Mouse (Mus musculus) cortical plate, adult 2 months (tissue): ENCODE results near the gene Dnah1. TPM values are rescaled to one million over a fixed set of nuclear protein-coding genes. Genes with fewer than 3 reads are reported as not detected.

Experiments used
- H3K27ac ChIP-seq: fragments of 200-500 bp; 2 replicates; pipeline ENCODE4 v1.5.1; 2012; ENCODE audit warnings: low read length, control low read depth, inconsistent platforms; ENCODE audit not compliant: insufficient read depth
- H3K4me1 ChIP-seq: fragments of 200-500 bp; 2 replicates; pipeline ENCODE4 v1.6.1; 2011; ENCODE audit warnings: low read length; ENCODE audit not compliant: control insufficient read depth, insufficient read depth
- H3K4me3 ChIP-seq: fragments of 200-500 bp; 2 replicates; pipeline ENCODE4 v1.5.1; 2011; ENCODE audit warnings: mild to moderate bottlenecking, low read length, control low read depth; ENCODE audit not compliant: insufficient read depth
- CTCF ChIP-seq: fragments of 200-500 bp; IDR thresholded peaks from 2 replicates; pipeline ENCODE4 v1.5.1; 2011; ENCODE audit warnings: mild to moderate bottlenecking, control low read depth, low read length; ENCODE audit not compliant: insufficient read depth; ENCODE audit errors: extremely low read depth
- POLR2A ChIP-seq: fragments of 200-500 bp; IDR thresholded peaks from 2 replicates; pipeline ENCODE4 v1.6.1; 2011; ENCODE audit warnings: mild to moderate bottlenecking, low read length, control low read depth; ENCODE audit not compliant: insufficient read depth; ENCODE audit errors: extremely low read depth
- polyA plus RNA-seq: library from polyadenylated mRNA; depleted of rRNA; stranded (reverse); fragments of >200 nt; gene quantifications from 2 replicates; pipeline ENCODE4 v1.2.3, GENCODE M21; 2012

Dnah1 gene
- polyA plus RNA-seq, 1 experiment: 6.0 TPM

DNA sequence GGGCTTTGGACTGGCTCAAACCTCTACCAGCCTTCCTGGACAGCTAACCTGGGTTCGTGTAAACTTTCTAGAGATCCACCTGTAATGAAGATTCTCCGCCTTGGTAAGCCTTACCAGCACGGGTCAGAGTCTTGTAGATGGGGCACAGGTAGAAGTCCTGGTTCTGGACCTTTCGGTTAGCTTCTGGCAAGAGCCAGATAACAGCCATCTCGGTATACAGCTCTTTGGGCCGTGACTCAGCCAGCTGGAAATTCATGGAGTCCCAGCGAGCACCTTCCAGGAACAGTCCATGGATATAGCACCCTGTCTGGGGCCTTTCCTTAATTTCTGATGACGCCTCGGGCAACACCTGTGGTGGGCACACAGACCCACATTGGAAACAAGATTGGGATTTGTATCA is 62.8 kb downstream of the Dnah1 start:
- no peaks in the 10 kb centered on the region for H3K4me1 ChIP-seq
- no peak overlapping the region for H3K4me3 ChIP-seq
- TF ChIP-seq POLR2A (no peak), CTCF (no peak)
- H3K27ac ChIP-seq: no peak overlapping the region

DNA sequence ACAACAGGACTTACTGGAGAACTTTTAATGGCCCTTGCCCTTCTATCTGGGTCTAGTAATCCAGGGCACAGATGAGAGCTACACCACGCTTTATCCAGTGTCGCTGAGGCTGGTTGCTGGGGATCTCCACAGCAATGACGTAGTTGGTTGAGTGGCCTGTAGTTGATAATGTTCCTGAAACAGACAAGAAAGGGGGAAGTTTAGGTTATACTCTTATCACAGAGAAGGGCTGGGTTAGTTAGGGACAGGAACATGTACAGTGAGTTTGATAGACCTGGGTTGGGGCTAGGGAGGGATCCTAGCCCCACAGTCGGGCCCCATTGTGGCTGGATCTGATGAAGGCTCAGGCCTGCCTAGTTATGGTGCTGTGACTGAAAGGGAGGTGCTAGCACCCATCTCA is 63.3 kb downstream of the Dnah1 start:
- TF ChIP-seq POLR2A: no peak
- TF ChIP-seq CTCF: no peak
- H3K4me1 ChIP-seq: no peaks in the 10 kb centered on the region
- H3K27ac ChIP-seq: no peak overlapping the region
- H3K4me3 ChIP-seq: no peak overlapping the region

DNA sequence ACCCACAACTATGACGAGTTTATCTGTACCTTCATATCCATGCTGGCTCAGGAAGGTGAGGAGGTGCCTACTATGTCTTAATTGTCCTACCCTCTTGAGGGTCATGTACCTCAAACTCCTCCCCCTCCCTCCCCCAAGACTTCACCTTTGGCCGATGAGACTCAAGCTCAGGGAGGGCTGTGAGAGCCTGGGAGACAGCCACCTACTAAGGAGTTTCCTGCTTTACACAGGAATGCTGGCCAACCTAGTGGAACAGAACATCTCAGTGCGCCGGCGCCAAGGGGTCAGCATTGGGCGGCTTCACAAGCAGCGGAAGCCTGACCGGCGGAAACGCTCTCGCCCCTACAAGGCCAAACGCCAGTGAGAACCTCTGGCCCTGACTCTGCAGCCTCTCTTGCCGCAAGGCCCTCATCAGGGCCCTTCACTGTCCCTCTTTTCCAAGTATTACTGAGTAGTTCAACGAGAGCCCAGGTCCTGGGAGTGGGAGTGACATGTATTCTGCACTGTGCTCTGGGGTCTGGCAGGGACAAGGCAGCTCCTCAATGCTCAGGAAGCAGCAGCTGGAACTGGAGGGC is 65.1 kb downstream of the Dnah1 start:
- Histone ChIP-seq H3K4me1 (no peaks in the 10 kb centered on the region), H3K27ac (no peak overlapping the region), H3K4me3 (no peak overlapping the region)
- no peak for TF ChIP-seq CTCF
- no peak for TF ChIP-seq POLR2A

DNA sequence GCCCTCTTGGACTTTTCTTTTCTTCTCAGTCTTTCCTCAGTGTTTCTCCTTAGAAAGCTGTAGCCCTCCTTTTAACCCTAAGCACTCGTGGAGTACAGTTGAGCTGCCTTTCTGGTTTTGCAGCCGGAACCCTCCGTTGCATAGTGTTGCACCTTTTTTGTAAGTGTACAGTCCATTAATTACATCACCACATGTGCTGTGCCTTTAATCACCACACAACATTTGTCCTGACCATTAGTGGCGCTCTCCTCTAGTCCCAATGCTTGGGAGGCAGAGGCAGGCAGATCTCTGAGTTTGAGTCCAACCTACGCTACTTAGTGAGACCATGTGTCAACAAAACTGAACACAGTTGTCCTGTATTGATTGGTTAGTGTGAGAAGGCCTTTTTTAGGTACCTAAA is 71.6 kb downstream of the Dnah1 start:
- H3K4me1 ChIP-seq: peaks cover 3% of the 10 kb centered on the region
- no peak overlapping the region for H3K27ac ChIP-seq
- TF ChIP-seq POLR2A (no peak), CTCF (no peak)
- H3K4me3 ChIP-seq: peak overlapping the region; percentile 98

DNA sequence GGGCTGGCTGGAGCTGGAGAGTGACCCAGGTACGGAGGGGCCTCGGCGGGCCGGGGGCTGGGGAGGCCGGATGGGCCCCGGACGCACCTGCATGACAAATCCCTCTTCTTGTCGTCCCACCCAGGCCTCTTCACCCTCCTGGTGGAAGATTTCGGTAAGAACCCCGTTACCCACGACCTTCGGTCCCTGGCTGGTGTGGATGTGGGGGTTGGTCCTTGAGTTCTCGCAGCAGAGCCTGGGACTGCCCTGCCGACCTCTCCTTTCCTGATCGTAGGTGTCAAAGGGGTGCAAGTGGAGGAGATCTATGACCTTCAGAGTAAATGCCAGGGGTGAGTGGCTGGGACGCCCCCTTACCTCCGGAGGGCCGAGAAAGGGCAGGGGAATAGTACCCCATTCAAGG is 72.1 kb downstream of the Dnah1 start:
- TF ChIP-seq POLR2A: no peak
- TF ChIP-seq CTCF: no peak
- Histone ChIP-seq H3K27ac (0 out of 2 replicates have a peak overlapping the region, but pooled peaks have one; percentile 40), H3K4me1 (peaks cover 3% of the 10 kb centered on the region), H3K4me3 (peak overlapping the region; percentile 98)

DNA sequence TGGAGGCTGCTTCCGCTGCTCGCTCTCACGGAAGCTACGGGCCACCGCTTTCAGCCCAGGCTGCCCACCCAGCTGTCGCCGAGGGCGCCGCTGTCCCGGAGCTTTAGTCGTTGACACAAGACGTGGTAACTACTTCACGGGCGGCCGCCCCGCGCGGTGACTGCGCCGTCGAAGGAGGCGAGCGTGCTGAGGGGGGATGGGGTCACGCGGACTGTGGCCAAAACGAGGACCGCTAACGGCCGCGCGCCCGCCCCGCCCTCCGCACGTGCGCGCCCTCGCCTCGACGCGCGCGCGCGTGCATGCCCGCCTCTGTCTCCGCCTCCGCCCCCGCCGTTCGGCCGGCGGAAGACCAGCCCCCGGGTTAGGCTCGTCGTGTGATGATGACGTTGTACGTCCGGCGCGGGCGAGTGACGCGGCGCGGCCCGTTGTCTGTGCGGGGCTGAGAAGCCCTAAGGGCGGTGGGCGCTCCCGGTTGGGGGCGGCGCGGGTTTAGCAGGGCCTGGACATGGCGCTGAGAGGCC is 72.6 kb downstream of the Dnah1 start, which contains the start of the genes Phf7 and Bap1:
Phf7 (minus strand) TSS at position 234 of the 521 bp plus-strand sequence.
Bap1 (plus strand) TSS at position 367 of the 521 bp plus-strand sequence.
- peak within 1 kb of the TSS; percentile 97 for H3K27ac ChIP-seq
- H3K4me1 ChIP-seq: peaks cover 3% of the 10 kb centered on the region
- TF ChIP-seq POLR2A (peak; percentile 40; the same call in 1 of the 2 replicates), CTCF (no peak)
- H3K4me3 ChIP-seq: peak within 1 kb of the TSS; percentile 98

DNA sequence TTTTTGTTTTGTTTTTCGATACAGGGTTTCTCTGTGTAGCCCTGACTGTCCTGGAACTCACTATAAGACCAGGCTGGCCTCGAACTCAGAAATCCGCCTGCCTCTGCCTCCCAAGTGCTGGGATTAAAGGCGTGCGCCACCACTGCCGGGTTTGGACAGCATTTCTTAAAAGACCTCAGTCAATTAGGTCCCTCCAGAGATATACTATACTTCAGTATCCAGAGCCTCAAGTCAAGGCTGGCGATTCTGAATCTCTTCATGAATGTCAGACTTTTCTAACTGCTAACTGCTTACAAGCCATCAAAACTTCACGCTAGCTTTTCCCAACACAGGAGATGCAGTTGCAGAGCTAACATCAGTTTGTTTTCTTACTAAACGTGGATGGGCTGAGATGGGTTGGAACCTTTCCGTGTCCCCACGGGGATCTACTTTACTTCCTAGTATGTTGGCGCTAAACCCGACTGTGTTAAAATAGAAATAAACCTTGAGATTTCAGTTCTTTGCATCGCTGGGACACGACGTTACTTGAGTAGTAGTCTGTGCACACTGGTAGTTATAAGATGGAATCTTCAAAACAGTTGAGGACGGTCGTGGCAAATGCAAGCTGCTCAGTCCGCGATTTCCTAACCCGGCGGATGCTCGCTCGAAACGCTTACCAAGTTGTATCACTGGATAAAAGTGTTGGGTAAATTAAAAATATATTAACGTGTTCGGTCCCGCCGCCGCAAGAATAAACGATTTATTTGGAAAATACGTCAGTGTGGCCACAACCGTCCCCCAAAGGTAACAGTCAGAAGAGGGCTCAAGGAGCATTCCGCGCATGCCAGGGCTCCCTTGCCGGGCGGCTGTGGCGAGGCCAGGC is 73.2 kb downstream of the Dnah1 start:
- Histone ChIP-seq H3K27ac (peak overlapping the region; percentile 97), H3K4me1 (peaks cover 3% of the 10 kb centered on the region), H3K4me3 (peak overlapping the region; percentile 98)
- TF ChIP-seq POLR2A (no peak), CTCF (no peak)

DNA sequence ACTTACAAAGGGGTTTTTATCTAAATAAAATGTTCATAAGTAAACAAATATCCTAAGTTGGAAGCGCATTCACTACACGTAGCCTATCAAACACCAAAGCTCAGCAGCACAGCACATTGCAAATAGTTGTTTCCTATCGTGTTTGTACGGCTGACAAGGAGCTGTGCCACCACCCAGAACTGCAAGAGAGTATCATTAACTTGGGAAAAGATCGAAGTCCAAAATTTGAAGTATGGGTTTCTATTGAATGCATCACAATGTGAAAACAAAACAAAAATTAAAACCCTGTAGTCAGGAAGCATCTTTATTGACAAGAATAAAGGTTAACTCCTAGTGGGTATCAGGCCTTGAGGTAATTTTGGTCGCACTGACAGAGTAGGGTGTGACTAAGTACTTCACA is 75.3 kb downstream of the Dnah1 start:
- TF ChIP-seq POLR2A (no peak), CTCF (no peak)
- Histone ChIP-seq H3K27ac (no peak overlapping the region), H3K4me1 (peaks cover 3% of the 10 kb centered on the region), H3K4me3 (no peak overlapping the region)

DNA sequence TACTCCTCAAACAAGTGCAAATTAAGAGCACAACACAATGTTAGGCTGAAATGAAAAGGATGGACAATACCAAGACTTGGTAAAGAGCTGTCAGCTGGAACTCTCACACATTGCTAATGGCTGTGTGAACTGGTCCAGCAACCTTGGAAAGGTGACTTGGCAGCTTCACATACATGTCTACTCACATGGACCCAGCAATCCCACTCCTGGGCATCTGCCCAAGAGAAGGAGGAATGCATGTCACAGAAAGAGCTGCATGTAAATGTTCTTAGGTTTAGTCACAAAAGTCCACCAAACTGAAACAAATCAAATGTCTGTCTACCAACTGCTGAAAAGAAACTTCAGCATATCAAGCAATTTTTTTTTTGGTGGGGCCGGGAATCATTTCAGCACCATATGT is 77.8 kb downstream of the Dnah1 start:
- Histone ChIP-seq H3K27ac (no peak overlapping the region), H3K4me1 (no peaks in the 10 kb centered on the region; the same call in 1 of the 2 replicates), H3K4me3 (no peak overlapping the region)
- no peak for TF ChIP-seq POLR2A
- TF ChIP-seq CTCF: no peak
